Mouse (Mus musculus): ENCODE measurements around the gene Pcgf6.

DNA sequence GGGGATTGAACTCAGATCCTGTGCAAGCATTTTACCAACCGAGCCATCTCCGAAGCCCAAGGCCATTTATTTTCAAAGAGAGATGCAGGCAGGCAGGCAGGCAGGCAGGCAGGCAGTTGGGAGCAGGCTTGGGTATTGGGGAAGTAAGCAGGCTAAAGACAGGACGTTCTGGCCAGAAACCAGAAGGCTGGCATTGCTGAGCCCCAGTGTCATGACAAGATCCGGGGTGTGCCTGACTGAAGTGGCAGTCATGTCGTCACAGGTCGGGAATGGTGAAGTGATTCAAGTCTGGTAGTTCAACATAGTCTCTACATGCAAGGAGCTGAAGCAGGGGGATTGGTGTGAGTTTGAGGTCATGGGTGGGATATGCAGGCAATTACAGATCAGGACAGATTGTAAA is 63.1 kb downstream of the Pcgf6 start:
- TF ChIP-seq POLR2A (IDR thresholded peaks at IDR 0.05; ENCODE audit: insufficient read depth, low read depth, low read length) (no peak), CTCF (IDR thresholded peaks at IDR 0.05; ENCODE audit: insufficient read depth, low read depth, low read length) (no peak)
